Mouse (Mus musculus) embryo, embryonic 11 days (tissue): ENCODE results near the gene Nox4.

Experiments
- DNase-seq: peaks from one replicate; pipeline ENCODE4 v3.0.0-alpha.2; 2015

The Nox4 gene

DNA sequence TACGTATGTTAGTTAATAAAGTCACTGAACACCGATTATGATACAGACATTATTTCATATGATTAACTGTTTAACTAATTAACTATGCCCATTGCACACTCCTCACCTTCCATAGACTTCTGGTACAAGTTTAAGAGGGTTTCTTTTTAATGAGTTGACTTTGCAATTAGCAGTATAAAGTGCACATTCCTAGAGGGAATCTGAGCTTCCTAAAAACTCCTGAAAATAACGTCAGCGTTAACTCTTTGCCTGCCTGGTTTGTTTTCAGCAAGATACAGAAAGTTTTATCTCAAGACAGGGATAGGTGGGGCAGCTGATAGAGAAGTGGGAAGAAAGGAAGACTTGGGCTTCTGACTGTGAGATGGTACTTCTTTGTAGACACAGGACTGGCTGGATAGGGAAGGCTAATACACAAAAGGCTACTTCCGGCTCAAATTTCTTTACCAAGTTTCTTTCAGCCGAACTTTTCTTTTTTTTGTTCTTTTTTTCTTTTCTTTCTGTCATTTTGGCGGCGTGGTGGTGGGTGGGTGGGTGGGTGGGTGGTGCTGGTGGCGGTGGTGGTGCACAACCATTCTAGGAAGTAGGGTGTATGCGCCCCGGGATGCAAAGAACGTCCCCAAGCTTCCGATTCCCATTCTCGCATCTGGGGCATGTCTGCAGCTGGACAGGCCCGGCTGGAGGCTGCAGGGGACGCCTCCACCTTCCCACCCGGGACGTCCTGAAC, at the start of gene Nox4:
Gene Nox4, plus strand, starts transcription at position 241 of the 724 bp plus-strand sequence.
- DNase-seq: peak; percentile 27

DNA sequence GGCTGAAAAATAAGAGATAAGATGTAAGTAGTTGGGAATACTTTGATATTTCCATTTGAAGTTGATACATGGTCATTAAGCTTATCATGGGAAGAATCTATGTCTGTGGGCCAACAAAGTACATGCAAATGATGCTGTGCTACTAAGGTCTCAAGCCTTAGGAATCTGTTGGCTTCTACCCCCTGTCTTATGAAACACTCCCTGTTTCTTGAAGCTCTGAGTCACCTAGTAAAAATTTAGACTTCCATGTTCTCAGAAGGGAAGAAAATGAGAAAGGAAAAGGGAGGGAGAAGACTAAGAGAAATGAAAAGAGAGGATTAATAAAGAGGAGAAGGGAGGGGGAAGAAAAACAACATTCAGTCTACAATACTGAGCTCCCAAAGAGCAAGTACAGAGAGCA, 41.1 kb upstream of the Nox4 start:
- DNase-seq: no peak

GRCm38 (mm10) chr7:87221712-87222111, 24.2 kb upstream of the Nox4 start:
- no peak for DNase-seq

GRCm38 (mm10) chr7:87222751-87223150, 23.1 kb upstream of the Nox4 start:
- no peak for DNase-seq

- DNase-seq: no peak
Observed at GRCm38 (mm10) chr7:87225617-87226016, 20.3 kb upstream of the Nox4 start.

DNA sequence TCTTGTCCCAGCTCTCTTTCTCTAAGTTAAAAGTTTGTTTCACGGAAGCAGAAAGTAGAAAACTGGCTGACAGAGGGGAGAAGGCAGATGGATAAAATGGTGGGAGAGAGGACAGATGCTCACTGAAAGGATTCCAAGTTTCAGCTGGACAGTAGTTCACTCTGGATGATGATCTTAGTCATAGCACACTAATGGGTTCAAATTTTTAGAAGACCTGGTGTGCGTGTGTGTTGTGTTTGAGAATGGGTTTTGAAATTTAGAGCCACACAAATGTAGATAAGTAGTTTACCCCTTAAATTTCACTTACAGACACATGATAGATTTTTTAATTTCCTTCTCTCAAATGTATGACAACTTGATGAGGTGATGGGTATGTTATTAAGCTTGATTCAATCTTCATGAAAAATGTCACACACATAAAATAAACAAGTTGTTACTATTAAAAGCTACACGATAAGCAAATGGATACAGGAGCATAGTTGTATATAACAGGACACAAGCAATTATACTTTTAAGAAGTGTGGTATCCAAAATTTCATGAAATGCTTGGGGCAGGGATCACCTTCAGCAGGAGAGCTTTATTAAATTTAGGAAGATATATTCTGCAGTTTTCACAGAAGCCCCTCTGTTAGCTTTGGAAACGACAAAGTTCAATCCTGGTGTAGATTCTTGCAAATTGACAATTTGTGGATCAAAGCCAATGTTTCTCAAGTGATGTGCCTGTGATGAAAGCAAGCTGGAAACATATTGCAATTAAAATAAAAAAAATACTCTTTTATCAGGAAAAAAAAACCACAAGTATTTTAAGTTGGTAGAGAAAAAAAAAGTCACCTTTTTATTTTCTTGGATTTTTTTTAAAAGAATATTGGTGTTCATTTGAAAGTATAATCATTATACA, 18.6 kb upstream of the Nox4 start:
- no peak for DNase-seq

GRCm38 (mm10) chr7:87229502-87229901, 16.4 kb upstream of the Nox4 start:
- DNase-seq: no peak

DNA sequence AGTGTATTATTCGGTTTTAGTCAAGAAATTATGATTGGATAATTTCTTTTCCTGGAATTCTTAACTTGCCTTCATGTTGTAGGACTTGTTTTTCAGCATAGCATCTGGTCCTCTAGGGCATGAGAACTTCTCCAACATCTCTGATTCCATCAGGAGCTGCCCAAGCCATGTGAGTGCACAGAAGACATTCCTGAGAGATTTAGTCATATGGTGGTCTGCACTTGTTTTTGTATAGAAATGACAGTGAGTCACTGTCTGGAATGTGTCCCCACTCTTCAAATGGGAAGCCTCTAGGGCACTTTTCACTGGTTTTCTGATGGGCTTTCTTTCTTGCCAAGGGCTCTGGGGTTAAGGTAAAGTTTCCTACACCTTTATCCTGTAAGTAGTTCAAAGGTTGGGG, 4.8 kb upstream of the Nox4 start:
- DNase-seq: no peak

GRCm38 (mm10) chr7:87246580-87246934, 661 bp downstream of the Nox4 start:
- DNase-seq: peak; percentile 80

DNA sequence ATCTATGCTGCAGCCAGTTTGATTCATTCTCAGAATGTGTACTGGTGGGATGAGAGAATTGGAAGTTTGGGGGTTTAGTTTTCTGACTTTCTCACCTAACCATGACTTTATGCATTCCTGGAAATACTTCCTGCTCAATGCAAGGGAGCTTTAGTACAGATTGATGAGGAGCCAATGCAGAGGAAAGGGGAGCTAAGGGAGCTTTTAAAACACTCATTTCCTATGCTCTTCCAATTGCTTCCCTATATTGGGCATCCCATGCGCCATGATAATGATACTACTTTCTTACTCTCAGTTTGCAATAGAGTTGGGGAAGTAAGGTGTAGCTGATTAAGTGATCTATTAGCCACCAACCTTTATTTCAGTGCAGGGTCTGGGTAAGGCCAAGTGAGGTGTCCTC, 1.0 kb downstream of the Nox4 start:
- no peak for DNase-seq

- no peak for DNase-seq
Observed at GRCm38 (mm10) chr7:87247926-87248325, 2.0 kb downstream of the Nox4 start.

DNA sequence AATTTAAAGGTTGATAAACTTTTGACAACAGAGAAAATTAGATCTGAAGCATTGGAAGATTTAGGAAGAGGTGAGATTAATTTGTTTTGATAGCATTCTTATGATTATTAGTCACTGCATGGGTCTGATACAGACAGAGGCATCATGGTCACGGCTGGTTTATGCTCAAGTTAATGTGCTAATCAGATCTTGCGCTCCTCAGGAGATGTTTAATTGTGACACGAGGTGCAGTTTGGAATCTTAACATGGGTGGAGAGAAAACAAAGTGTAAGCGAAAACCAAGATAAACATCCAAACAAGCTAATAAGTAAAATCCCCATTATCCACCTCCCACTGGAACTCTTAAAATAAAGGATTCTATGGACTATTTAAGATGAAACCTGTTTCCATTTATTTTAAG, 6.2 kb downstream of the Nox4 start:
- no peak for DNase-seq

- peak; percentile 78 for DNase-seq
Observed at GRCm38 (mm10) chr7:87277225-87277624, 31.3 kb downstream of the Nox4 start.

DNA sequence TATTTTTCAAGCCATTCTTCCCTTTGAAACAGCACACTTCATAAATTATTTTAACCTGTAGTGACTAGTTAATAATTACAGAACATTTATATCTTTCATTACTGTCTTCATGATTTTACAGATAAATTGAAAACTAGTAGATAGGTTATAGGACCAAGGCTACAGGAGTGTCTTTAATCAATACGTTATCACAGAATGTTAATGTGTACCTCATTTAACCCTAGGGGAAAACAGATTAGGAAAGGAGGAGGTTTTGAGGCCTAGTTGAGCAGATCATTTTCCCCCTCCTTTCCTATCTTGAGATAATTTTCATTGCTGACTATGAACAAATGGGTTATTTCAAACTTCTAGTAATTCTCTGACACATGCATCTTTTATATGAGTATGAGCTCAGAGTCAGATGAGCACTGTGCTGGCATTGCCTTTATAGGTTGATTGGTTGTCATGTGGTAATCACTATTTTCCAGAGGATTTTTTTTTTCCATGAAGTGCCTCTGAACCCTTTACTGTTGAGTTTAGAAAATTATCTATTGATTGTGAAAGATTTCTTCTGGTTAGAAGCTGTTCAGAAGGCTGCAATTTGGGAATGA, 57.9 kb downstream of the Nox4 start:
- no peak for DNase-seq

GRCm38 (mm10) chr7:87321571-87321970, 75.7 kb downstream of the Nox4 start:
- DNase-seq: no peak

GRCm38 (mm10) chr7:87322085-87322484, 76.2 kb downstream of the Nox4 start:
- DNase-seq: no peak

DNA sequence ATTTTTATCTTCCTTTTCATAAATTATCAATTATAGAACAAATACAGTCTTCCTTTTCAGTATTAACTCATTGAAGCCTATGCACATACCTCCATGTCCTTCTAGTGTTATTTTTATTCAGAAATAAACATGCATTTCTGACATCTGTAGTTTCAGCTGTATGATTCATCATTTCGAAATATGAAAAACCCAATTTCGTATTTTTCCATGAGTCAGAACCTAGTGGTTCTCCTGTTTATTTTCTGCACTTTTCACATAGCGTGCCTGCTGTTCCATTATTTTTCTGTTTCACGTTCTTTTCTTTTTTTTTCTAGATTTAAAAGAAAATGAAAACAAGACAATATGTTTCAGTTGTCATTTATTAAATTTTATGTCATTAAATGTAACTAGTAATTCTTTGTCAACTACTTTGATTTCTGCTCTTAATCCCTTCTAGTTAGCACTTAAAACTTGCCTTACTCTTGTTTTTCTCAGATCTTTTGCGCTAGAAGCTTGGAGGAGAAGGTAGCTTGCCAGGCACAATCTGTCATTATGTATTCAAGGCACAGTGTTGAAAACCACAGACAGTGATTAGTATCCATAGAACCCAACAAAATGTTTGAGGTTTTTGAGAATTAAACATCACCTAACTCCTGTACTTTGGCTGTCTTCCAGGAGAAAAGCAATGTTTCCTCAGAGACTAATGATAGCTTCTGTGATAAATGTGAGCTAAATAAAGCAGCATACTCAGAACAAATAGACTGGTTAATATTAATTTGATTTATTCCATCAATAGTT, 85.1 kb downstream of the Nox4 start:
- DNase-seq: no peak

- DNase-seq: no peak
Observed at GRCm38 (mm10) chr7:87345598-87345997, 99.7 kb downstream of the Nox4 start.

DNA sequence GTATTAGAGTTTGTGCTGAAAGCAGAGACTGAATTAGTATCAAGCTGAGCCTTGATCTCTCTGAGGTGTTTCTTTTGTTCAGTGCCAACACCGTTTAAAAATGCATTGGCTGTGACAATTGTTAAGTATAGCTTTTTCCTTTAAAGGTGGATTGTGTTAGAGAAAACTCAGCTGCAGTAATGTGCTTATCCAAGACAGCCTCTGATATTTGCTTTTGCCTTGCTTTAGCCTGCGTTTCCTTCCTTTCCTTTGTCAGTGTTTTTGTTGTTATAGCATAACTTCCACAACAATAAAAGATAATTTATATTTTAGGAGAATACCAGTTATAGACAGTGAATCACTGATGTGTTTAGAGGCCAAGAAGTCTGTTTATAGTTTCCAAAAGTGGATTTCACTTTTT, 106.9 kb downstream of the Nox4 start:
- DNase-seq: no peak

GRCm38 (mm10) chr7:87367834-87368233, 121.9 kb downstream of the Nox4 start:
- DNase-seq: no peak

GRCm38 (mm10) chr7:87369131-87369530, 123.2 kb downstream of the Nox4 start:
- DNase-seq: no peak

GRCm38 (mm10) chr7:87370789-87371188, 124.9 kb downstream of the Nox4 start:
- no peak for DNase-seq

- DNase-seq: no peak
Observed at GRCm38 (mm10) chr7:87371316-87371715, 125.4 kb downstream of the Nox4 start.
